Mouse (Mus musculus): ENCODE measurements around the gene Olfr1111.
"Not testable (repeated sequence)": the region's sequence is repeated elsewhere in the genome, so short reads cannot be mapped to it uniquely, and the experiment has no call there.

The Olfr1111 gene

GRCm38 (mm10) chr2:87152524-87152923 lies at the start of gene Olfr1111:
TSS of gene Olfr1111 (minus strand) at chr2:87152624.
- no peak for DNase-seq (ENCODE audit: low spot score in 2 of 2)

DNA sequence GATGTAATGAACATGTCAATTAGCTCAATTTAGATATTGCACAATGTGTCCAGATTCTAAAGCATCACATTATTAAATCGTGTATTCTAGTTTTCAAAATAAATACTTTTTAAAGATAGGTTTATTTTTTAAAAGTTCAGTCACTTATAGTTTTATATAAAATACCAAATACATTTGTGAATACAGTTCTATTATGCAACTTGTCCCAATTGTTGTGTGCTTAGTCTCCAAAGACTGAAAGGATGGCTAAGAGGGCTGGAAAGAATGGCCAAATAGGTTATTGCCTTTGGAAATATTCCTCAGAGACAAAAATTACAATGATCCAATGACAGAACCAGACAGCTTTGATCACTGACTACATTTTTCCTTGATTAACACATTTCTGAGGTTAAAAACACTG lies 35.1 kb upstream of the Olfr1111 start, which contains the start of gene Olfr1112:
Gene Olfr1112 (plus strand): TSS at position 301 of the 400 bp plus-strand sequence.
- DNase-seq (ENCODE audit: low spot score in 2 of 2): no peak

DNA sequence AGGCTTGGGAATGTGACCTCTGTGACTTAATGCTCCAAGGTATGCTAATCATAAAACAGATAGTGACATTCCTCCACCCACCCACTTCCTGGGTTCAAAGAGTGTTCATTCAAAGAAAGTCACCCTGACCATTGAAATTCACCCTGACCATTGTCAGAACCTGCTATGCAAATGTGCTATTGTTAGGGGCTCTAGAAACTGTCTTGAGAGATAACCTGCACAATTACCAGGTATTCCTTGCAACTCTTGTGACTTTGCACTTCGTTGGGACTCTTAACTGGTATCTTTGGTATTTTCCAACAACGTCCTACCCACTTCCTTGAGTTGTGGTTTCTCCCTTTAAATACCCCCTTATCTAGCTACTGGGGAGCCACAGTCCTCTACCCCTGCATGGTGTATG lies 15.3 kb upstream of the Olfr1111 start:
- not testable (repeated sequence) for DNase-seq (ENCODE audit: low spot score in 2 of 2)

DNA sequence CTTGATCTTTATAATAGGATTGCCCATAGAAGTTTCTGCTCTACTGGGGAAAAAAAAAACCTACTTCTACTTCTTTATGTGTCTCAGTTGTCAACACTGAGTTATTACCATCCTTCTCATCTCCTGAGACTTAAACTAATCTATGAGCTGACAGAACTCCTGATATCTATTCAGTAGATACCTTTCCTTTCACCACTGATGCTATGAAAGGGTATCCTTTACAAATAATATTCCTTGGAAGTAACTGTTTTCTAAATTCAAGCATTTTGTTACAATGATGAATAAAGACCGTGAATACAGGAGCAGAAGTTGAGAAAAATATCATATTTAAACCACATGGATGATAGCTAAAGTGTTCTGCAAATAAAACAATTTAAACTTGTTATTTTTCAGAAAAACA lies 12.2 kb downstream of the Olfr1111 start, which contains the start of gene Olfr1110:
Gene Olfr1110 (minus strand): TSS at position 101 of the 400 bp plus-strand sequence.
- no peak for DNase-seq (ENCODE audit: low spot score in 2 of 2)

DNA sequence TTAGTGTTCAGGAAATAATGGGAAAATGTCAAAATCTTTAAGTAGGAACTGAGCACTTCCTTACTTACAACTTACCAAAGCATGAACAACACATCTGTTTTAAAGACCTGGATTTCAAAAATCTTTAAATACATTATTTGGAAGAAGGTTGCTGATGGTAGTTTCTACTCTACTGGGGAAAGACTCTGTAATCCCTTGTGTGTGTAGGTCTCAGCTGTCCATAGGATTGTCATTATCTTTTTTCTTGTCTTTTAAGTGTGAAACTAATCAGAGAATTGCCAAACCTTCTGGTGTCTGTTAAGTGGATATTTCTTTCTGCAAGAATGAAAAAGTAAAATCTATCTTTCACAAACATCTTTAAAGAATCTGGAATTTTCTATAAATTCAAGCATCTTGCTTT lies 38.0 kb downstream of the Olfr1111 start, which contains the start of gene Olfr259:
Gene Olfr259 (minus strand): TSS at position 101 of the 400 bp plus-strand sequence.
- no peak for DNase-seq (ENCODE audit: low spot score in 2 of 2)
